Mouse (Mus musculus) embryonic facial prominence, embryonic 11.5 days (tissue): ENCODE data around the gene Ube2n. TPM values are rescaled to one million over a fixed set of nuclear protein-coding genes. Genes with fewer than 3 reads are reported as not detected.

Experiments used
- ATAC-seq: fragments of 200-750 bp; cut with Nextera tagmentation; replicated peaks from 2 replicates; pipeline ENCODE4 v1.8.0; 2017; ENCODE audit warnings: low read depth; ENCODE audit not compliant: insufficient number of reproducible peaks, low FRiP score, low TSS enrichment
- DNase-seq: peaks from one replicate; pipeline ENCODE4 v3.0.0-alpha.2; 2015; ENCODE audit warnings: low spot score
- H3K27ac ChIP-seq: fragments of 300-500 bp; sonication (generic); replicated peaks from 2 replicates; pipeline ENCODE4 v1.5.1; 2014; ENCODE audit warnings: mild to moderate bottlenecking, low read depth, low read length, control low read depth
- H3K27me3 ChIP-seq: fragments of 300-500 bp; sonication (generic); 2 replicates; pipeline ENCODE4 v1.6.1; 2014; ENCODE audit warnings: mild to moderate bottlenecking, low read length, moderate library complexity, mixed read lengths; ENCODE audit not compliant: control insufficient read depth, insufficient read depth
- H3K36me3 ChIP-seq: fragments of 300-500 bp; sonication (generic); replicated peaks from 2 replicates; pipeline ENCODE4 v1.6.1; 2014; ENCODE audit warnings: low read depth, mild to moderate bottlenecking, low read length, moderate library complexity, mixed read lengths; ENCODE audit not compliant: control insufficient read depth, insufficient read depth
- H3K4me1 ChIP-seq: fragments of 300-500 bp; sonication (generic); 2 replicates; pipeline ENCODE4 v1.6.1; 2014; ENCODE audit warnings: low read length, mixed read lengths; ENCODE audit not compliant: control insufficient read depth, insufficient read depth
- H3K4me2 ChIP-seq: fragments of 300-500 bp; sonication (generic); 2 replicates; pipeline ENCODE4 v1.6.1; 2014; ENCODE audit warnings: low read depth, mild to moderate bottlenecking, control low read depth, low read length, moderate library complexity
- H3K4me3 ChIP-seq: fragments of 300-500 bp; sonication (generic); 2 replicates; pipeline ENCODE4 v1.5.1; 2014; ENCODE audit warnings: low read depth, low read length, control low read depth
- H3K9ac ChIP-seq: fragments of 300-500 bp; sonication (generic); replicated peaks from 2 replicates; pipeline ENCODE4 v1.6.1; 2014; ENCODE audit warnings: mild to moderate bottlenecking, control low read depth, low read length
- H3K9me3 ChIP-seq: fragments of 300-500 bp; sonication (generic); replicated peaks from 2 replicates; pipeline ENCODE4 v1.6.1; 2016; ENCODE audit warnings: mild to moderate bottlenecking, low read length, inconsistent platforms, mixed read lengths; ENCODE audit not compliant: control insufficient read depth
- WGBS: fragments of 180-500 bp; shearing (Covaris S2); extraction: QIAGEN DNeasy Blood & Tissue Kit; methylation state at CpG from one replicate; pipeline ENCODE4 v1.1.7; 2014; 5-methylcytosine and 5-hydroxymethylcytosine counted together
- polyA plus RNA-seq: library from polyadenylated mRNA; unstranded; fragments of >200 nt; fragmentation: Nextera tagmentation; extraction: Ambion mirVana; gene quantifications from 2 replicates; pipeline ENCODE4 v1.2.1, GENCODE M21; 2014

The Ube2n gene
- polyA plus RNA-seq, 1 experiment from 2014 or later: 468 TPM

DNA sequence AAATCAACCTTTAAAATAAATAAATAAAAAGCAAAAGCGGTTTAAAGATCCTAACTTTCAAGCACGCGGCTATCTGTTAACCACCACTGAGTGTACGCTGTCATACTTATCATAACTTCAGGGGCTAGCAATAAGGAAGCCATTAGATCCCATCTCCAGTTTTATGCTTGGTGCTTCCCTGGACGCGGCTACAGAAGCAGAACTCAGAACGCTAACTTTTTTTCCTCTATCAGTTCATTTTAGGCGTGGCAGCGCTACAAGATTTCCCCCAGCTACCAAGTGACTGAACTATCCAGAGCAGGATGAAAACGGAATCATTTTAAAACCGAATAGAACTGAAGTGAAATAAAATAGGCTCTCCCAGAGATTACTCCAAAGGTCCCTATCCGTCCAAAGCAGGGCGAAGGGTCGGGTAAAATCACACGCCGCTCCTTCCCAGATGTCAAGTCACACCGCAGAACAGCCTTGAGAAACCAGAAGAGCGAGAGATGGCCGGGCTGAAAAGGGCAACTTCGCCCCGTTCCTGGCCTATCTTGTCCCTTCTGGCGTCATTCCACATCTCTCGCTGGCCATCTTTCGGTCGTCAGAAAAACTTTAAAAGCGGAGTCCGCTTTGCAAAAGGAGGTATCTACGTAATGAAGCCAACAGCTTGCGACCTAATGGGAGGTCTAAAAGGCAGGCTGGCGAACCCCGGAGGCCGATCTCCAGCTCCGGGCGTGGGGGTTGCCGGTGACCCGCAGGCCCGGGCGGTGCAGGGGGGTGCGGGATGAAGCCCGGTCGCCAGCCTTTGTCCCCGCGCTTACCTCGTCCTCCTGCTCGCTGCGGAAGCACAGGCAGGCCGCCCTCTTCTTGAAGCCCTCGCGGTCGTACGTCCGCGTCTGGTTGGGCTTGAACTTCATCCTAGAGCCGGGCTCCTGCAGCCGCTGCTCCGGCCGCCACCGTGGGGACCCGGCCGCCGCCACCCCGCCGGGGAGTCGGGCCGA lies 48.2 kb downstream of the Ube2n start:
- H3K9ac ChIP-seq: peak overlapping the region; percentile 96
- WGBS: 1% methylated on average over 65 of the region's 65 CpGs
- peak overlapping the region; percentile 98 for H3K4me3 ChIP-seq
- no peaks in the 10 kb centered on the region for H3K9me3 ChIP-seq
- ATAC-seq (peak; percentile 63), DNase-seq (peak; percentile 54)
- H3K4me1 ChIP-seq: peaks cover 4% of the 10 kb centered on the region; the same call in 1 of the 2 replicates
- H3K27ac ChIP-seq: peak overlapping the region; percentile 88
- no peaks in the 10 kb centered on the region for H3K27me3 ChIP-seq
- H3K4me2 ChIP-seq: peak overlapping the region; percentile 71
- no peaks in the 10 kb centered on the region for H3K36me3 ChIP-seq

- H3K4me1 ChIP-seq: peaks cover 4% of the 10 kb centered on the region; the same call in 1 of the 2 replicates
- peak; percentile 89 for ATAC-seq
These were observed 49.2 kb downstream of the Ube2n start, which contains the start of gene Nudt4 for GRCm38 (mm10) chr10:95563851-95564845. Gene Nudt4, minus strand, starts transcription at chr10:95564146.

DNA sequence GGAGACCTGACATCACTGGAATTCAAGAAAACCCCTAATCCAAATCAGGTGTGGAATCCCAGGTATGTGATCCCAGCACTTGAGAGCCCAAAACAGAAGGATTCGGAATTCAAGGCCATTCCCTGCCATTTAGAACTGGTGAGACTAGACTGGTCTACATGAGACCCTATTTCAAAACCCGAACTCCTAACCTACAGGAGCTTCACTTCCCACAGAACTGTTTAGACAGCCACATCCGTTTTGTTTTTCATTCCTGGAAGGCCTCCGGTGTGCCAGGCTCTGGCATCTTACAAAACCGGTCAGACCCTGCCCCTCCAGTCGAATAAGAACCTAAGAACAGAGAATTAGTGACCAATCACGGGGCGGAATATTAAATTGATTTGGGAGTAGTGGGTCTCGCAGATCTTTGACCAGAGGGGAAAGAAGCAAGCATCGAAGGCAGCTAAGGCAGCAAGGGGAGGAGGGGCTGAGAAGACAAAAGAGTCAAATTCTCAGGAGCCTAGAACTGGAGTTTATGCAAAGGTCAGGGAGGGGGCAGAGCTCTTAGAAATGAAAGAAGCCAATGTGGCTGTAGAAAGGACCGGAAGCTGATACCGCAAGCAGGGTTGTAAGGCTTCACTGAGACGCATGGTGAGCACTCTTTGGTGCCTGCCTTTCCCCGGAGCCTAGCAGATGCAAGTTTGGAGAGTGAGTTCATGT lies 50.4 kb downstream of the Ube2n start:
- Histone ChIP-seq H3K27ac (peak overlapping the region; percentile 38), H3K4me2 (no peak overlapping the region), H3K9me3 (no peaks in the 10 kb centered on the region), H3K9ac (no peak overlapping the region), H3K27me3 (no peaks in the 10 kb centered on the region), H3K4me3 (no peak overlapping the region), H3K4me1 (peaks cover 4% of the 10 kb centered on the region; the same call in 1 of the 2 replicates), H3K36me3 (no peaks in the 10 kb centered on the region)
- ATAC-seq (no peak), DNase-seq (peak; percentile 75)
- WGBS: 10% methylated on average over 14 of the region's 14 CpGs

More at GRCm38 (mm10) chr10:95563851-95564845, 49.2 kb downstream of the Ube2n start, which contains the start of gene Nudt4:
- no peaks in the 10 kb centered on the region for H3K27me3 ChIP-seq
- peak within 1 kb of the TSS; percentile 98 for H3K4me3 ChIP-seq
- no peaks in the 10 kb centered on the region for H3K9me3 ChIP-seq
- H3K36me3 ChIP-seq: no peaks in the 10 kb centered on the region
- H3K4me2 ChIP-seq: peak within 1 kb of the TSS; percentile 71
- 2% methylated on average over 70 of the region's 97 CpGs for WGBS
- DNase-seq: peak; percentile 96
- H3K27ac ChIP-seq: peak within 1 kb of the TSS; percentile 88
- H3K9ac ChIP-seq: peak within 1 kb of the TSS; percentile 96

GRCm38 (mm10) chr10:95566786-95567185 lies 51.8 kb downstream of the Ube2n start:
- no peaks in the 10 kb centered on the region for H3K9me3 ChIP-seq
- no peak overlapping the region for H3K9ac ChIP-seq
- WGBS: 94% methylated on average over 3 of the region's 3 CpGs
- ATAC-seq: no peak
- DNase-seq: no peak
- no peaks in the 10 kb centered on the region for H3K36me3 ChIP-seq
- no peaks in the 10 kb centered on the region for H3K27me3 ChIP-seq
- no peak overlapping the region for H3K4me2 ChIP-seq
- no peak overlapping the region for H3K27ac ChIP-seq
- H3K4me1 ChIP-seq: peaks cover 4% of the 10 kb centered on the region; the same call in 1 of the 2 replicates
- H3K4me3 ChIP-seq: no peak overlapping the region

DNA sequence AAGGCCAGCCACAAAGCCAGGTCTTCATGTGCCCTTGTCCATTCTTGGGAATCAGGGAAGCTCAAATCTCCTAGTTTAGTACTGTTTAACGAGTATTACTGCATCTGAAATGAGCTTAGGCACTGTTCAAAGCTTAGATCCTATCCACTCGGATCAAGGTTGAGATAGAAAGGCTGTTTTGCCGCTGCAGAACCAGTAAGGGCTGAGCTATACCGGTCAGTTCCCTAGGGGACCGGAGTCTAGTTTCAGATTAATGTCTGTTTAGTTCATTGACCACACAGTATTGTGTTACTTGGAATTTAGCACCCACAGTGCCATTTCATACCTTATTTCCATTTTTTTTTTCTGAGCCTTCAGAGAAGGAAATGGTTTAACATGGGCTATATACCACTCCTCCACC lies 52.6 kb downstream of the Ube2n start:
- ATAC-seq: no peak
- DNase-seq: no peak
- H3K4me2 ChIP-seq: no peak overlapping the region
- H3K9me3 ChIP-seq: no peaks in the 10 kb centered on the region
- no peaks in the 10 kb centered on the region for H3K36me3 ChIP-seq
- no peak overlapping the region for H3K4me3 ChIP-seq
- H3K4me1 ChIP-seq: peaks cover 4% of the 10 kb centered on the region; the same call in 1 of the 2 replicates
- no peak overlapping the region for H3K9ac ChIP-seq
- no peak overlapping the region for H3K27ac ChIP-seq
- H3K27me3 ChIP-seq: no peaks in the 10 kb centered on the region
- 69% methylated on average over 5 of the region's 5 CpGs for WGBS

DNA sequence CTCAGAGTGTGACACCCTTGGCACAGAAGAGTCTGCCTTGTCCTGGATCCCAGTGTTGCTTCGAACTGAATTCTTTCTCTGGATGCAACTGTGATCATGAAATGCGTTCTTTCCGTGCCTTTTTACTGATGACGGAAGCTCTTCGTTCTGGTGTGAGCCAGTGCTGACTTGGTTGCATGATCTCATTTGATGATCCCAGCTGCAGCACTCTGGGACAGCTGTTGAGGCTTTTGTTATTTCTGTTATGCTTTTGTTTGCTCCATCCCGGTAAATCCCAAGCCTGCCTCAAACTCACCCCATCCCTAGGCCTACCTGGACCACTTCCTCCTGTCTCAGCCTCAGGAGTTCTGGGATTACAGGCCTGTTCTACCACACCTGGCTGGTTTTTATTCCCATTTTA lies 53.1 kb downstream of the Ube2n start:
- peaks cover 4% of the 10 kb centered on the region; the same call in 1 of the 2 replicates for H3K4me1 ChIP-seq
- no peak overlapping the region for H3K9ac ChIP-seq
- no peak overlapping the region for H3K4me3 ChIP-seq
- no peaks in the 10 kb centered on the region for H3K36me3 ChIP-seq
- ATAC-seq: no peak
- H3K4me2 ChIP-seq: no peak overlapping the region
- no peak for DNase-seq
- H3K27ac ChIP-seq: no peak overlapping the region
- H3K27me3 ChIP-seq: no peaks in the 10 kb centered on the region
- 83% methylated on average over 6 of the region's 6 CpGs for WGBS
- H3K9me3 ChIP-seq: no peaks in the 10 kb centered on the region

DNA sequence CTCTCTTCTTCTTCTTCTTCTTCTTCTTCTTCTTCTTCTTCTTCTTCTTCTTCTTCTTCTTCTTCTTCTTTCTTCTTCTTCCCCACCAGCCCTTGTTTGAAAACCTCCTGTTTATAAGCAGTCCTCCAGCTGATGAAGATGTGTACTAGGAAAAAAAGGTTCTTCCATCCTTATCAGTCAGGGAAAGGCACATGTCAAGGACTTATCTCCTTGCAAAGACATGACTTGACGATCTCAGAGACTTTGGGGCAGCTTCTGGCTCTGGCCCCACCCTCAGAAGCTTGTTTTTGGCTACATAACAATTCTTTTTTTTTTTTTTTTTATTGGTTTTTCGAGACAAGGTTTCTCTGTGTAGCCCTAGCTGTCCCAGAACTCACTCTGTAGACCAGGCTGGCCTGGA lies 54.5 kb downstream of the Ube2n start:
- Histone ChIP-seq H3K27me3 (no peaks in the 10 kb centered on the region), H3K27ac (no peak overlapping the region), H3K9me3 (no peaks in the 10 kb centered on the region), H3K4me2 (no peak overlapping the region), H3K4me1 (peaks cover 4% of the 10 kb centered on the region; the same call in 1 of the 2 replicates), H3K36me3 (no peaks in the 10 kb centered on the region), H3K9ac (no peak overlapping the region), H3K4me3 (no peak overlapping the region)
- DNase-seq: no peak
- no peak for ATAC-seq
- 75% methylated on average over 2 of the region's 2 CpGs for WGBS
